Mouse (Mus musculus) gastrocnemius, adult 8-10 months (tissue): ENCODE measurements at regions not wholly inside any gene's neighbourhood (a gene's known extent, or its start where the extent isn't known, plus 50 kb on each side); places are given as distances from the start of the nearest gene placed in this dataset.
A peak's percentile ranks its signal among the peaks of the same experiment; 100 is the strongest.
"Not testable (repeated sequence)": the region's sequence is repeated elsewhere in the genome, so short reads cannot be mapped to it uniquely, and the experiment has no call there.

Source experiments
- DNase-seq, 2 experiments: peaks; one replicate each; pipeline ENCODE4 v3.0.0; 2022; ENCODE audit warnings: low spot score in 2 of 2

DNA sequence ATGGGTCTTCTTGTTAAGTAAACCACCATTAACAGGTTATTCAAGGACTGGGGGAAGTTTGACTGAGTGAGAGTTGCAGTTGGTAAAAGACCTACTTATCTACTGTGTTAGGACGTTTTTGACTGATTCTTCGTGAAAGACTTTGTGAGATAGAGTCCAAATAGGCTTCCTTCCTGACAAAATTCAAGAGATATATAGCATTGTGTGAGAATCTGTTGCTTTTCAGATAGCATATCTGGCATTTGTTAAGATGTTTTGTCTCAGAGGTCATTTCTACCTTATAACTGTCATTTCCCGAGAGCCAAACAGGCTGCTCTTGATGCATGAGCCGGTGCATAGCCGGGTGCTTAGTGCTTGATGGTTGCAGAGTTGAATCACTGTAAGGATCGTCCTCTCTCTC, 214.8 kb downstream of the Pten start:
- DNase-seq: no peak

DNA sequence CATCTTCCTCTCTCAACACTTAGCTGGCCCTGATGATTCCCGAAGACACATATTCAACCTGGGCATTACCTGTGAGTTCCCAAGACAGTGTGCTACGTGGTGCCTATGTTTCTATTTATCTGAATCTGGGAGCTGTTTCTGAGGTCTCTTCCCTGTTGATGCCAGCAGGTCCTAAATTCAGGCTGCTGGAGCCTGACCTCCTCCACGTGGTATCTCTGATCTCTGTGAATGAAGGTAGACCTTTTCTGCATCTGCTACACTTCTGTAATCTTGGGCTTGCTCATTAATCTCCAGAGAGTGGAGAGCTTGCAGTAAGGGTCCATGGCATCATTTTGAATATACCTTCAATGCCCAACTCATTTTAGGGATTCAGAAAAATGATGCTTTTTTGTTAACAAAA, 215.8 kb downstream of the Pten start:
- DNase-seq: no peak

DNA sequence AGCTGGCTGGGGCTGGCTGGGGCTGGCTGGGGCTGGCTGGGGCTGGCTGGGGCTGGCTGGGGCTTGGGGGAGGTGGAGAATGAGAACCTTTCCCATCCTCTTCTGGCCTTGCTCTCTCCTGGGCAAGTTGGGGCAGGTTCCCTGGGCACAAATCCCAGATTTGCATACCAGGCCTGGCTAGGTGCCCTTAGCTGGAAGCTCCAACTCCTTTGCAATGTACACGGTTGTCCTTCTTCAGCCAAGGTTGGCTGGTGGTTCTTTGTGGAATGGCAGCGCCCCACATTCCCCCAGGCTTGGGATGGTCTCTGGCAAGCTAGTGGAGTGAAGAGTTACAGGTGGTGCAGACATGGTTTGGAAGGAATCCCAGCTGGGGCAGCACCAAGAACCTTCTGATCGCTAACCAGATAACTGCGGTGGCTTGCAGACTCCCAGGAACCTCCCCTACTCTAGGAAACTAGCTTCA, 217.5 kb downstream of the Pten start:
- DNase-seq: peak; percentile 37 to 82

DNA sequence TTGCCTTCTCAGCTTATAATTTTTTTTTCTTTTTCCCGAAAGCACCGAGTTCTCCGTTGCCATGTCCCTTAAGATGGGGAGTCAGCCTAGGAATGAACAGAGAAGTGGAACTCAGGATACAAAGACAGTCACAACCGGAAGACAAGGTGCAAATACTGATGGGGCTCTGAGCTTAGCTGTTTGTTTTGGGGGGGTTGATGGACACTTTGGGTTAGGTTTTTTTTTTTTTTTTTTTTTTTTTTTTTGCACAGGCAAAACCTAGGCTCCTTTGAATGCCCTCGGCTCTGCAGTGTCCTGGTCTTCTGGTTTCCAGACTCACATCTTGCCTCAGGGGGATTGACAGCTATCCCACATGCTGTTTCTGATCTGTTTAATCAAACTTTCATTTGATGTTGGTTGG, 218.0 kb downstream of the Pten start:
- DNase-seq: no peak

DNA sequence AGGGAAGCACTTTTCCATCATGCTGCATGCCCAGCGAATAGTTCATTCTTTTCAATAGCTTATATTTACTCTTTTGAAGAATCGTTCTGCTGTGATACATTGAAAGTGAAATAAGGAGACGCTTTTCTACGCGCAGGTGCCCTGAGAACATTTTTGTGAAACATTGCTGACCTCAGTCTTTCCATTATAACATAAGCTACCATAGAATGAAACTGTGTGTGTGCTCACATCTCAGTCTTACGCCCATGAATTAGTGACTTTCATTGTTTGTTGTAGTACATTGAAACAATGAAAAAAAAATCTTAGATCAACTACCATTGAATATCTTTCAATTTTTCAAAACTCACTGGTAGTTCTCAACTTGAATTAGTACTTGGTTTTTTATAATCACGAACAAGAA, 219.2 kb downstream of the Pten start:
- DNase-seq: no peak

DNA sequence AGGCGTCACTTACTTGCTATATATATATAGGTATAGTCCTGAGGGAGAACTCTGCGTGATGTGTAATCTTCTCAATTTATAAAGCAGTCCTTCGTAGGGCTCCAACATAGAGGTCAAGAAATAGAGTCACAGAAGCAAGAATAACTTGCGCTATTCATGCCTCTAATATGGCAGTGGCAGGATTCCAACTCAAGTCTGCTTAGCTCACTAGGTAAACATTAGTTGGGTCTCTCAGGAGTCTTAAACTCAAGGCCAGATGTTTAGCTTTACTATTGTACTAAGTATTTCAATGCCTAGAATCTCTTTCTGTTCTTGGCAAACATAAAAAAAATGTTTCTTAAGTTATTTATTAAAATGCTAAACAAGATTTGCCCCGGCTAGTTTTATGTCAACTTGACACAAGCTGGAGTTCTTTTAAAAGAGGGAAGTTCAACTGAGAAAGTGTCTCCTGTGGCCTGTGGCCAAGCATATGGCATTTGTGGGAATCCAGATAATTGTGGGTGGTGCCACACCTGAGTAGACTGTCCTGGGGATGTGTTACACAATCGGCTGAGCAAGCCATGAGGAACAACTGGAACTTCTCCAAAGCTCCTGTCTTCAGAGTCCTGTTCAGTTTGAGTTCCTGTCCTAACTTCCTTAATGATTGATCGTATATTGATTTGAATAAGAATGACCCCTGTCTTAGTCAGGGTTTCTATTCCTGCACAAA, 220.9 kb downstream of the Pten start:
- no peak for DNase-seq

DNA sequence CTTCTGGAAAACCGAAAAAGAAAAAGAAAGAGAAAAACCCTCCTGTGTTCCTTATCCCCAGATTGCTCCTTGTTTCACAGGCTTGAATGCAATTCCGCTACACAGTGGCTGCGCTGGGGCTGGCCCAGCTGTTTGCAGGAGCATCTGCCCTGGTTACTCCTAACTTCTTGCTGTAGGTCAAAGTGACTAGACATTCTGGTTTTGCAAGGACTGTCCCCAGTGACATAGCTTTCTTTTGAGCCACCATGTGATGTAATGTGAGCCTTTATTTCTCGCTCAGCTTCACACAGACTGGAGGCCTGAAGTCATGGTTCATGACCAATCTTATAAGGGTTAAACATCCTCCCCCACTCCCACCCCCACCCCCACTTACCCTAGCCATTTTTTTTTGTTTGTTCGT, 222.8 kb downstream of the Pten start:
- no peak for DNase-seq

DNA sequence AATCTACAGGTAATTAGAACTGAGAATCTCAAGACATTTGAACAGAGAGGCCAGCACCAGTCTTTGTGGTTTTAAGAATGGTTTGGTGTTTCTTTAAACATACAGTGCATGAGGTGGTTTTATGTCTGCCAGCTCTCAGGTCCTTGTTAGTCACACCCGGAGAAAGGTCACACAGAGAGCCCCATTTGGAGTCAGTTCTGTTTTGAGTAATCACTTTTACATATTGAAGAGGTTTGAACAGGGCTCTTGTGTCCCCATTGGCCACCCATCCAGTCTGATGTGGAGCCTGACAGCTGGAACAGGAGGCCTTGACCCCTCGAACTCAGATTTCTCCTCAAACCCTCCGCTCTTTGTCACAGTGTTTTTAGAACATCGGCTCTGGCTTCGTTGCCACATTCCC, 231.4 kb downstream of the Pten start:
- no peak for DNase-seq

DNA sequence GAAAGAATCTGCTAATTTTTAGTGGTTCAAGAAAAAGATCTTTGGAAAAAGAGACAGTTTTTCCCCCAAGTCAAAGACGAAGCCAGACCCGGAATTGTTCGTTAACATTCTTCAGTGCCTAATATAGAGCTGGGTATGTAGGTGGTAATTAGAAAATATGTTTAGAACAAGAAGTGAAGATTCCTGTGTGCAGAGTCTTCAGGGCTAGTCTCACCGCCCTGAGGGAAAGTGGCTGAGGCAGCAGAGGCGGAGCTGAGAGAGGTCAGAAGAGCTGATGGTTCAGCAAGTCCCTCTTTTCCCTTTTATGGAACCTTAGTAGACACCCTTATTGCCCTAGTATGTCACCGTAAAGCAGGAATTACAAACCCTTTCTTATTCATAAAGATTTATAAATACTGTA, 232.0 kb downstream of the Pten start:
- DNase-seq: no peak

DNA sequence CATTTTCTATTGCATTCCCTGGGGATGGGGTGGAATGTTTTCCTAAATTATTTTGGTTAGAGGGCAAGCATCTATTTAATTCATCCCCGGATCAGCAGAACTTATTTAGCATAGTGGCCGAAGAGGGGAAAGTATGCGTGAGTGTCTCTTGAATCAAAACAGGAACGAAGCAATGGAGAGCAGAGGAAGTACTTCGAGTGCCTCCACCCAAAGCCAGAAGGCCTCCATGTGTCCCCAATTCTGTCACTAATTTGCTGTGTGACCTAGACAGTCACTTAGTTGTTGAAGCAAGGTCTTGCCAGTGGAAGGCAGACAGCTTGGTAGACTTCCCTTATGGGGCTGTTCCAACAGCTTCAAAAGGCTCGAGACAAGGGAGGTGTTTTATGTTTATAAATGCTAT, 233.3 kb downstream of the Pten start:
- no peak for DNase-seq

DNA sequence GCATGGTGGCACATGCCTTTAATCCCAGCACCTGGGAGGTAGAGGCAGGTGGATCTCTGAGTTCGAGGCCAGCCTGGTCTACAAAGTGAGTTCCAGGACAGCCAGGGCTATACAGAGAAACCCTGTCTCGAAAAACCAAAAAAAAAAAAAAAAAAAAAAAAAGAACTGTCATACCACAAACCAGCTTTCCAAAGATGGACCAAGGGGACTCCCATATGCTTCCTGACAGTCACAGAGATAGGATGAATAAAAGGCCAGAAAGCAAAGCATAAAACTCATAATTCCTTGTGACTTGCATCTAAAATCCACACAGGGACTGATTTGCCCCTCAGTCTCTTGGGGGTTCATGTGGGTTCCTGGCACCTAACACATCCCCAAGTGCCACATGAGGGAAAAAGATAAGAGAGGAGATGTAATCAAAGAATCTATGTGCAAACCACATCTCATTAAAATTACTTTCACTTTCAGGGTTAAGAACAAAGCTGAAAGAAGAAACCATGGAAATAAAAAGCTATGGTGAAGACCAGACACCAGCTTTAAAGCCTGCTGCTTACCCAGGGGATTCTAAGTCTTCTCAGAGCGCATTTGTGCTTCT, 241.4 kb downstream of the Pten start:
- DNase-seq: no peak

DNA sequence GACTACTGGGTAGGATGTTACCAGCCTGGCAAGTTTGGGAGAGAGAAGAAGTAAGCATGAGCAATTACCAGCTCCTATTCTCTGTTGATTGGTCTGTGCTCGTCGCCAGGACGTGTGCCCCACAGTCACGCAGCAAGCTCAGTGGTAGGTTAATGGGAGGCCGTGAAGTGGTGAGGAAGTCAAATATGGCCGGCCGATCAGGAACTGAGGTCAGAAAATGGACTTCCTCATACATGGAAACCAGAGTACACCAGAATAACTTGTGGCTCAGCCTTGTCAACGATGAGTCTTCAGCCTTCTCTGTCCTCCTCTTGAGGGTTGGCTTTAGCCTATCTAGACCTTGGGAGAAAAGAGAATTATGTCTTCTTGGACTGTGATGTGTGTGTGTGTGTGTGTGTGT, 250.3 kb downstream of the Pten start:
- DNase-seq: no peak

DNA sequence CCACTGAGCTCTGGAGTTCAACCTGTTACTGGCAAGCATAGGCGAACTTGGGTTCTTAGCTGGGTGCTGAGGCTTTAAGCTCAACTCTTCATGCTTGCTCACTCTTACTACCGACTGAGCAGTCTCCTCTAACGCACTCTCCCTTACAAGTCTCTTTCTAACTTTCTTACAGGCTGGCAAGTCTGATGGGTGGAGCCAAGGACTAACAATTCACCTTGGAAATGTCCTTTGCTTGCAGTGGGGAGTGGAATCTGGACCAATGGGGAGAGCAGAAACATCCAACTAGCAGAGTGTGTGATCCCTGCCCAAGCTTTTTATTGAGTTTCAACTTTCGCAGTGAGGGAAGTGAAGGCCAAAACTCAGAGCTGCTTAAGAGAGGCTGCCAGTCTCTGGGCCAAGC, 250.8 kb downstream of the Pten start:
- DNase-seq: no peak

DNA sequence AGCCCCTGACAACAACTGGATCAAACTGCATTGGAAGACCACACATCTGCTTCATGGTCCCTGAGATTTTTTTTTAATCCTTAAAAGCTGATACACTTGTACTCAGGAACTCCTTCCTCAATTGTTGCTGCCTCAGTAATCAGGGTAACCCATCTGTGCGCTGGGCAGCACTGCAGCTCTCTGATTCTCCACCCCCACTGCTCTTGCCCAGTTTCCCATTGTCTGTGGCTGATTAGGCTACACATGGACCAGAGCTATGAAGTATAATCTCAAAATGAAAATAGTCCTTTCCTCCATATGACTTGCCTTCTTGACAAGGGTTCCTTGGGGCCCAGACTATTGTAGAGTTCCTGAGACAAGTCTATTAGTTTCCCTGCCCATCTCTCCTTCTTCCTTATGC, 251.5 kb downstream of the Pten start:
- no peak for DNase-seq

DNA sequence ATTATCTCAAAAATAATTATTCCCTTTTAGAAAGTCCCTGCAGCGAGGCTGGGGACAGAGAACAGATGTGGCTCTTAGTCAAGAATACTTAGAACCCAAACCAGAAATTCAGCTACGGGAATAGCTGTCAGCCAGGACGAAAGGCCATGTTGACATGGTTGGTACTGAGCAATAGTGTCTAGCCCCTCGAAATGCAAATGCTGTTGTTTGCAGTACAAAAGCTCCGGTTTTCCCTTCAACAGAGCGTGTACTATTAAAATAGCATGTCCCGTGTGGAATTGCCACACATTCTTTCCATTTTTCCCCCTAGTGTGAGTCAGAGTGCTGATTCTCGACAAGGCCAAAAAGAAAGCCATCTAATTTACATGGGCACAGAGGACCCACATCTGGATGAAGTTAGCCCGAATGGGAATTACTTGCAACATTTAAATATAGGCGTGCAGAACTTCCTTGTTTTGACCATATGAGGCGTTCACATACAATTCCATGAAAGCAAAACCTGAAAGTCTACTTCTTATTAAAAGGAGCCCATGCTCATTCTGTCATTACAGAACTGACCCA, 253.7 kb downstream of the Pten start:
- no peak for DNase-seq

DNA sequence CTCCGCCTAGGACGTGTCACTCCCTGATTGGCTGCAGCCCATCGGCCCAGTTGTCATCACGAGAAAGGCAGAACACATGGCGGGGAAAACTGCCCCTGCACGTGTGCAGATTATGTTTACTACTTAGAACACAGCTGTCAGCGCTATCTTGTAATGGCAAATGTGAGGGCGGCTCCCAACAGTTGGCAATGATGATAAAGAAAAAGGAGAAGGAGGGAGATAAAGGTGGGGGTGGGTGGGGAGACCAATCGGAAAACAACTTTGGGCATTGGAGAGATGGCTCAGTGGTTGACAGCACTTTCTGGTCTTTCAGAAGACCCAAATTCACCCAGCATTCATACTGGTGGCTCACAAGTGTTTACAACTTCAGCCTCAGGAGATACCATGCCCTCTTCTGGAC, 257.6 kb downstream of the Pten start:
- DNase-seq: not testable (repeated sequence)

DNA sequence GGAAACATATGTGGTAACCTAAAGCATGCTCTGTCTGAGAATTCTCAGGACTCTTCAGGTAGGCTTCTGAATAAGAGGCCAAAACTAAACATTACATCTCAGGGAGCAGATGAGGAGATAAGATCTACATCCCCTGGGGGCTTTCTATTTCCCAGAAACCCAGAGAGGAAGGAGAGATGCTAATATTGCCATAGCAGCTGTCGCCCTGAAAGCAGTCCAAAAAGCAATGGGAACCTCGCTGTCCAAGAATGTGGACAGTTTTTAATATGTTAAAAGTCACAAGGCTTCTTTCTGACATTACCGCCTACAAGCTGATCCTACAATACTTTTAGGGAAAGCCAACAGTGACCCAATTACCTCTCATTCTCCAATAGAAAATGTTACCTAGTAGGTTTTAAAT, 263.9 kb downstream of the Pten start:
- no peak for DNase-seq

DNA sequence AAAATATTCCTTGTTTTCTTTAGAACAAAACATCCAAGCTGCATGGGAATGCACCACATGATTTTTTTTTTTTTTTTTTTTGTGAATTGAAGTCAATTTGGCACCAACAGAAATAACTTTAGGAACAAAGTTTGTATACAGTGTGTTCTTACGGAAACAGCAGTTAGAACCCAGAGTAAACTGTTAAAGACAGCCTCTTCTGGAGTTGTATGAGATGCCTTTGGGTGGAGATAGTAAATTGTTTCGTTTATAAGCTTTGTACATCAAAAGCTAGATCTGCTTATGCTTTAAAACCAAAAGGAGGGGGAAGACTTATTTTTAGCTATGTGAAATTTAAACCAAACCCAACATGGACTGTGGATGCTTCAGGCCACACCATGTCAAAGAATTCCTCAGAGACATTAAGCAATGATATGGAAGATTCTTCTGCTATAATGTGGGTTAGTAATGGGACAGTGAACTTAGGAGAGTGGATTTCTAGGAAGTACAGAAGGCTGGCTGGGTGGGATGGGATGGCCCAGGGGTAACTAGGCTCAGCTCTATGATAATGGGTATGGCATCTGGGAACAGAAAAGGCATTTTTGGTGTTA, 265.6 kb downstream of the Pten start:
- no peak for DNase-seq

DNA sequence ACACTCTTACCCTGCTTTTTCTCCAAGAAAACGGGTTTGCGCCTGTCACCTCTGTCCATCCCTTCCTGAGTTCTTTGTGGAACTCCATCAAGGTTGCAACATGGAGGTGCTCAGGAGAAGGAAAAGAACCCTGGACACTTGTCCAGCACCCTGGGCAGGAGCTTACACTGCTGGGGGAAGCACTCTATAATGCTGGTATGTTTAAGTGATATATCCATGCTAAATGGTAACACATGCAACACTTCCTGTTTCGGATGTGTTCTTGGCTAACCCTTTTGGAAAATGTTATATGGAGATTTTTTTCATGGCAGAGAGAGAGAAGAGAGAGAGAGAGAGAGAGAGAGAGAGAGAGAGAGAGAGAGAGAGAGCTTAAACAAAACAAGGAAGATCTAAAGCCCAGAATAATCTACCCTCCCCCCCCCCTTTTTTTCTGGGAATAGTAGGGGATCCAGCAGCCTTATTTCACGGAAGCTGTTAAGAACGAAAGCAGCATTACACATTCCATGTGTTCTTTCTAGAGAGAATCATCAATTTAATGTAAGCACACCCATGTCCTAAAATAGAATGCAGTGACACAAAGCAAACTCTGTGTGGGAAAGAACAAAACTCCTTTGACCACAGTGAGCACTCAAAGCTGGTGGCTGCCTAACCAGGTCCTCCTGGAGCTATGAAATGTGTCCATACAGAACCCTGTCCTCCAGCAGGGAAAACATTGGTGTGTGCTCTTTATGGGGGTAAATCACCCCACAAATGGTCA, 272.6 kb downstream of the Pten start:
- DNase-seq: no peak

DNA sequence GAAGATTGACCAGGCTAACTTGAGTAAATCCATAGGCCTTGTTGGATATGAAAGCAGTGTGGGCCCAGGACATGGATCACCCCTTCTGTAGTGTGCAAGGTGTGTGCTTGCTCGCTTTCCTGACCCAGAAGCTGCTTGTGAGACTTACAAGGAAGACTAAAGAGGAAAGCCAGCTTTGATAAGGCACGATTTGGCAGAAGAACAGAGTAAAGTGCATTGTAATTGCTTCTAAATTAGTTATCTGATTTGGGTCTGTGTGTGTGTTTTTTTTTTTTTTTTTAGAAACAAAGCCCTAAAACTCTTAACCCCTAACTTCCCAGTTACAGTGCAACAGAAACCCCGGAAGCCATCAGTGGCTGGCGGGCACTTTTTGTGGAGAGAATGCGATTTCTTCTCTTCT, 283.2 kb downstream of the Pten start:
- DNase-seq: no peak

DNA sequence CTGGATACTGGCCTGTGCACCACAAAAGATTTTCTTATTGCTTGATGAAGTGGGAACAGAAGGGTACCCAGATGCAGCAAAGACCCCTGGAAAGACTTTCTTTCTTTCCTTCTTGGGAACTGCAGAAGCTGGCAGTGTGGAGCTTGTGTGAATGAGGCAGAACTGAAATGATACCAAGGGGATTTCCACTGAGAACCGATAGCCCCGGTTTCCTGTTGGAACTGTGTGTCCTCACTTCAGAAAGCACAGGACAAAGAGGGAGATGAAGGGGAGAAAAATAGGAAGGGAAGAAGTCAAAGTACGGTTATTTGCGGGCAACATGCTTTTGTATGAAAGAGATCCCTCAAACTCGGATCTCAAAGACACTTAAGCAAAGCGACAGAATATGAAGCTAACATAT, 283.7 kb downstream of the Pten start:
- DNase-seq: no peak

DNA sequence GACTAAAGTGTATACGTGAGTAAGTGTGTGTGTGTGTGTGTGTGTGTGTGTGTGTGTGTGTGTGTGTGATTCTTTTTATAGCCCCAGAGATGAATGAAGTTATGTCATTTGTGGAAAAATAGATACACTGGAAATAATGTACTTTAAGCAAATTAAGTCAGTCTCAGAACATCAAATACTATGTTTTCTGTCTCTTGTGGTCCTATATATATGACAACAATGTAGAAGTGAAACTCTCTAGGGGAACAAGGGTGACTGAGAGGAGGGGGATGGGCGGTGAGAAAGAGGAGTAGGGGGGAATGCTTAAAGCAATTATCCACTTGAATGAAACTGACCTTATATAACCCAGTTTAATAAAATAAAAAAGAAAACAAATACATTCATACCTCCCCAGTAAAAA, 285.5 kb downstream of the Pten start:
- DNase-seq: no peak
